Mouse (Mus musculus): ENCODE data around the gene Negr1.

- TF ChIP-seq CTCF (IDR thresholded peaks at IDR 0.05) (no peak), POLR2A (IDR thresholded peaks at IDR 0.05; ENCODE audit: insufficient read depth, low read depth, low read length) (no peak)
These were observed 593.9 kb downstream of the Negr1 start for GRCm38 (mm10) chr3:157155513-157155912.

All from heart, adult 2 months (tissue).